Mouse (Mus musculus) neural tube, embryonic 13.5 days (tissue): ENCODE data around the gene March10. TPM values are rescaled to one million over a fixed set of nuclear protein-coding genes. Genes with fewer than 3 reads are reported as not detected.

Experiments used
- ATAC-seq: fragments of 200-750 bp; cut with Nextera tagmentation; 2 replicates; pipeline ENCODE4 v1.8.0; 2017; ENCODE audit warnings: low read depth, mild to moderate bottlenecking, moderate TSS enrichment, moderate library complexity
- H3K27ac ChIP-seq: fragments of 300-500 bp; sonication (generic); replicated peaks from 2 replicates; pipeline ENCODE4 v1.5.1; 2015; ENCODE audit warnings: moderate library complexity, mild to moderate bottlenecking, inconsistent platforms
- H3K27me3 ChIP-seq: fragments of 300-500 bp; sonication (generic); 2 replicates; pipeline ENCODE4 v1.6.1; 2015; ENCODE audit warnings: mild to moderate bottlenecking, inconsistent platforms
- H3K36me3 ChIP-seq: fragments of 300-500 bp; sonication (generic); 2 replicates; pipeline ENCODE4 v1.6.1; 2015; ENCODE audit warnings: mild to moderate bottlenecking, inconsistent platforms
- H3K4me1 ChIP-seq: fragments of 300-500 bp; sonication (generic); replicated peaks from 2 replicates; pipeline ENCODE4 v1.6.1; 2015; ENCODE audit warnings: inconsistent platforms
- H3K4me2 ChIP-seq: fragments of 300-500 bp; sonication (generic); 2 replicates; pipeline ENCODE4 v1.6.1; 2015; ENCODE audit warnings: inconsistent platforms, mild to moderate bottlenecking, moderate library complexity
- H3K4me3 ChIP-seq: fragments of 300-500 bp; sonication (generic); 2 replicates; pipeline ENCODE4 v1.5.1; 2015; ENCODE audit warnings: mild to moderate bottlenecking, inconsistent platforms
- H3K9ac ChIP-seq: fragments of 300-500 bp; sonication (generic); 2 replicates; pipeline ENCODE4 v1.6.1; 2015; ENCODE audit warnings: moderate library complexity, mild to moderate bottlenecking, inconsistent platforms
- H3K9me3 ChIP-seq: fragments of 300-500 bp; sonication (generic); 2 replicates; pipeline ENCODE4 v1.6.1; 2016; ENCODE audit warnings: inconsistent platforms
- WGBS: fragments of 180-500 bp; shearing (Covaris S2); methylation state at CpG from one replicate; pipeline ENCODE4 v1.1.7; 2015; 5-methylcytosine and 5-hydroxymethylcytosine counted together
- polyA plus RNA-seq: library from polyadenylated mRNA; unstranded; fragments of >200 nt; fragmentation: Nextera tagmentation; extraction: Ambion mirVana; gene quantifications from 2 replicates; pipeline ENCODE4 v1.2.1, GENCODE M21; 2015

Gene March10
- polyA plus RNA-seq, 1 experiment from 2014 or later = not detected

DNA sequence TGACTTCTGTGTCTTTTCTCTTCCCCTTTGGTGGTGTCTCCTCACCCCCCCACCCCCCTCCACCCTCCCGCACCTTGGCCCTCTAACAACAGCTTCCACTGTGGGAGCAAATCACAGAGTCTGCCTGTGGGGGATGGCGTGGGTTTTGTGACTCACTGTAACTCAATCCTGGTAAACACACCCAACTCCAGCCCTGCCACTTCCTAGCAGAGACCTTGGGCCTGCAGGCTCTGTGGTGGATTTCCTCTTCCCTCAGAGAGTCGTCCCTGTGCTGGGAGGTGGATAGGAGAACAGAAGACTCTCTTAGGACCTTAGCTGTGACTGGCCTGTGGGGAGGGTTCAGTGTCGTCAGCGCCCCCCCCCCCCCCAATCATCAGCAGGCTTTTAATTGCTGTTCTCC, 13.0 kb downstream of the March10 start:
- Histone ChIP-seq H3K4me3 (no peak overlapping the region), H3K27me3 (no peaks in the 10 kb centered on the region), H3K9me3 (no peaks in the 10 kb centered on the region), H3K4me2 (no peak overlapping the region), H3K9ac (no peak overlapping the region), H3K4me1 (no peaks in the 10 kb centered on the region; the same call in 1 of the 2 replicates), H3K36me3 (no peaks in the 10 kb centered on the region), H3K27ac (no peak overlapping the region)
- no peak for ATAC-seq
- 74% methylated on average over 5 of the region's 5 CpGs for WGBS

- Histone ChIP-seq H3K27me3 (no peaks in the 10 kb centered on the region), H3K9me3 (no peaks in the 10 kb centered on the region), H3K27ac (no peak overlapping the region), H3K4me2 (no peak overlapping the region), H3K4me3 (no peak overlapping the region), H3K4me1 (no peaks in the 10 kb centered on the region), H3K9ac (no peak overlapping the region), H3K36me3 (no peaks in the 10 kb centered on the region)
- 79% methylated on average over 7 of the region's 7 CpGs for WGBS
- ATAC-seq = no peak
These were observed 16.7 kb downstream of the March10 start for GRCm38 (mm10) chr11:105439796-105440195.

- H3K27me3 ChIP-seq = no peaks in the 10 kb centered on the region
- no peak for ATAC-seq
- no peak overlapping the region for H3K4me2 ChIP-seq
- H3K4me1 ChIP-seq = no peaks in the 10 kb centered on the region
- whole genome bisulfite sequencing = 82% methylated on average over 7 of the region's 7 CpGs
- H3K36me3 ChIP-seq = no peaks in the 10 kb centered on the region
- H3K9me3 ChIP-seq = no peaks in the 10 kb centered on the region
- H3K27ac ChIP-seq = no peak overlapping the region
- no peak overlapping the region for H3K9ac ChIP-seq
- no peak overlapping the region for H3K4me3 ChIP-seq
These were observed 17.6 kb downstream of the March10 start for GRCm38 (mm10) chr11:105438907-105439306.

DNA sequence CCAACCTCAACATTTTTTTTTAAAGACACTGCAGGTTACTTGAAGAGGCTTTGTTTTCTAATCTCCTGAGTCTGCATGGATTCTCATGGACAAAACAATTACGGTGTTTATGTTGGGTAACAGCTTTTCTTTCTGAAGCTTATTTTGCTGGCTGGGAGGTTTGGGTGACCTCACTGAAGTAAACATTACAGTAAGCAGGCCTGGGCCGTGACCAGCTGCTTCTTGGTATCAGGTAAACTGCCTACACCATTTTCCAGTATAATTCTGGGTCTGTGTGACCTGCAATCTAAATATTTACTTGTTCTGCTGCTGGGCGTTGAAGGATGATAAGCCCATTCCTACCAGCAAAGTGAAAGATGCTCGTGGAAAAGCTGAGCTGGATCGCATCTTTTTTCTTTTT, 30.1 kb downstream of the March10 start:
- no peaks in the 10 kb centered on the region for H3K36me3 ChIP-seq
- H3K4me3 ChIP-seq = no peak overlapping the region
- no peaks in the 10 kb centered on the region for H3K27me3 ChIP-seq
- no peak overlapping the region for H3K4me2 ChIP-seq
- H3K9ac ChIP-seq = no peak overlapping the region
- no peak overlapping the region for H3K27ac ChIP-seq
- ATAC-seq = no peak
- H3K9me3 ChIP-seq = no peaks in the 10 kb centered on the region
- 83% methylated on average over 5 of the region's 5 CpGs for WGBS
- H3K4me1 ChIP-seq = no peaks in the 10 kb centered on the region

GRCm38 (mm10) chr11:105424643-105425042, 31.9 kb downstream of the March10 start:
- Histone ChIP-seq H3K9me3 (no peaks in the 10 kb centered on the region), H3K9ac (no peak overlapping the region), H3K4me1 (no peaks in the 10 kb centered on the region), H3K4me3 (no peak overlapping the region), H3K36me3 (no peaks in the 10 kb centered on the region), H3K27ac (no peak overlapping the region), H3K4me2 (no peak overlapping the region), H3K27me3 (no peaks in the 10 kb centered on the region)
- 88% methylated on average over 4 of the region's 4 CpGs for WGBS
- ATAC-seq = no peak

DNA sequence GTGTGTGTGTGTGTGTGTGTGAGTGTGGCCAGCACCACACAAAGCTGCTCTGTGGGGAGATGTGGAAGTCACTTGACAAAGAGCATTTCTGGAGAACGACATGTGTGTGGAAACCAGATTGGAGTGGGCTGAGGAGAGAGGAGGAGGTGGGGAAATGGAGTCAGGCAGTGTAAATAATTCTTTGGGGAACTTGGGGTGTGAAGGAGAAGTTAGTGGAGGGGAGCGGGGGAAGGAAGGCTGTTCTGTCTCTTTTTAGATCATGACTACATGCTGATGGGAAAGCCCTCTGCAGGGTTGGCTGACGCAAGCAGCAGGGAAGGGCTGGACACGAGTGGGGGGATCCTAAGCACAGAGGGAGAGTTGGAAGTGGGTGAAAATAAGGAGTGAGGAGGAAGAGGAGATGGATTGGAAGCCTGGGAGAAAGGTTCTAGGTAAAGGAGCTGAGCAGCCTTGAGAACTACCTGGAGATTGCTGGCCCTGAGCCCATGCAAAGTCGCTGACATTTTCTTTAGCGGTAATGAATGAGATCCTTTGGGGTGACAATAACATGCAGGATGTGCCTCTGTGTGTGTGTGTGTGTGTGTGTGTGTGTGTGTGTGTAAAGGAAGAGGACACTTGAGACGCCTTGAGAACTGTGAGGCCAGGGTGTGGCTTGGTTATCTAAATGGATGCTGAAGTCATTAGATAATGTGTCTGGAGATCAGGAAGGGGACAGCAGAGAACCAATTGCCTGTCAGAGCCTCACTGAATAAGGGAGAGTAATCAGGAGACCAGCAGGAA, 35.7 kb downstream of the March10 start:
- Histone ChIP-seq H3K4me2 (no peak overlapping the region), H3K36me3 (no peaks in the 10 kb centered on the region), H3K27me3 (no peaks in the 10 kb centered on the region), H3K4me3 (no peak overlapping the region), H3K27ac (no peak overlapping the region), H3K9ac (no peak overlapping the region), H3K9me3 (no peaks in the 10 kb centered on the region), H3K4me1 (no peaks in the 10 kb centered on the region)
- ATAC-seq = no peak
- WGBS = 79% methylated on average over 7 of the region's 7 CpGs

DNA sequence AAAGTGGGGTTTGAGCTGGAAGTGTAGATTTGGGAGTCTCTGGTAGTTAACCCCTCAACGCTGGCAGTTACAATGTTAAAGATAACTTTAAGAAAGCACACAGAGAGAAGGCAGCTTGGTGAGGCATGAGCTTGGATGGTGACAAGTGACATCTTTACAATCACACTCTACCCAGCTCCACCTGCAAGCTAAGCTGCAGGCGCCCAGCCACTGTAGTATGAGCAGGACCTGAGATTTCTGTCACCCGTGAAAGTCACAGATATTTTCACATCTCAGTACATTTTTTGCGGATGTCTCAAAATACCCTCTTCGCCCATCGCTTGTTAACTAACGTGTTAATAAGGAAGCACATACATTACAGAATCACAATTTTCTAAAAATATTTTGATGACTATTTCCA, 36.6 kb downstream of the March10 start:
- Histone ChIP-seq H3K9ac (no peak overlapping the region), H3K4me1 (no peaks in the 10 kb centered on the region), H3K4me3 (no peak overlapping the region), H3K27ac (no peak overlapping the region), H3K36me3 (no peaks in the 10 kb centered on the region), H3K9me3 (no peaks in the 10 kb centered on the region), H3K4me2 (no peak overlapping the region), H3K27me3 (no peaks in the 10 kb centered on the region)
- 87% methylated on average over 7 of the region's 7 CpGs for WGBS
- ATAC-seq = no peak

DNA sequence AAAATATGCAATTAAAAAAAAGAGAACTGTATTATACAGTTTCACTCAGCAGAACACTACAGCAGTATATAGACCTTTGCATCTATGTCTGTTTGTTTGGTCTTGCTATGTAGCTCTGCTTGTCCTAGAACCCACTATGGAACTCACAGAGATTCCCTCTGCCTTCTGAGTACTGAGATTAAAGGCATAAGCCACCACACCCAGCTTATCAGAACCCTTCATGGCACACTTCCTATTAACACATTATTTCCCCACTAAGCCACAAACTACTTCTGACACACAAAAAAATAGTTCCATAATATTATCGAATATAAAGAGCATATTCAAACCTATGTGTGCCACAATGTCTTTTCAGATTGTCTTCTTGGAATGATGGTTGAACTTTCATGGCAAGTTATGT, 42.5 kb downstream of the March10 start:
- no peak overlapping the region for H3K4me3 ChIP-seq
- H3K9ac ChIP-seq = no peak overlapping the region
- ATAC-seq = no peak
- H3K4me2 ChIP-seq = no peak overlapping the region
- no peaks in the 10 kb centered on the region for H3K9me3 ChIP-seq
- no peaks in the 10 kb centered on the region for H3K27me3 ChIP-seq
- 83% methylated on average over 1 of the region's 1 CpGs for WGBS
- no peak overlapping the region for H3K27ac ChIP-seq
- H3K4me1 ChIP-seq = 0 out of 2 replicates have a peak, but pooled peaks cover 8% of the 10 kb centered on the region
- no peaks in the 10 kb centered on the region for H3K36me3 ChIP-seq

DNA sequence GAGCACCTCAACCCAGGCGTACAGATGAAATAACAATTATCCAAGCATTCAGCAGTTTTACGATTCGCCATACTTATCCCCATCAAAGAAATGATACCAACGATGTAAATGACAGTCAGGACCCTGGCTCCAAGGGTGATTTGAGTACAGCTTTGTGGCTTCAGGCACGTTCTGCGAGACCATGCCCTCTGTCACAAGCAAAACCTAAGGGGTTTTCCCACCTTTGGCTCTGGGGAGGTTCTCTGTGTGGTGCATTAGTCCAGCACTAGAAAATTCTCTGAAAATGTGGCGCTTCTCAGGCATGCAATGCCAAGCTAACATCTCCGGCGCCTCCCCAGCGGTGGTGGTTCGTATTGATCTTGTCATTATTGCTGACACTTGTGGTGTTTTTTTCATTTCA, 47.1 kb downstream of the March10 start:
- H3K9ac ChIP-seq = no peak overlapping the region
- no peak overlapping the region for H3K4me3 ChIP-seq
- H3K36me3 ChIP-seq = no peaks in the 10 kb centered on the region
- WGBS = 72% methylated on average over 11 of the region's 11 CpGs
- H3K27ac ChIP-seq = no peak overlapping the region
- no peaks in the 10 kb centered on the region for H3K9me3 ChIP-seq
- no peak overlapping the region for H3K4me2 ChIP-seq
- H3K4me1 ChIP-seq = peaks cover 25% of the 10 kb centered on the region; the same call in 1 of the 2 replicates
- ATAC-seq = no peak
- H3K27me3 ChIP-seq = no peaks in the 10 kb centered on the region

DNA sequence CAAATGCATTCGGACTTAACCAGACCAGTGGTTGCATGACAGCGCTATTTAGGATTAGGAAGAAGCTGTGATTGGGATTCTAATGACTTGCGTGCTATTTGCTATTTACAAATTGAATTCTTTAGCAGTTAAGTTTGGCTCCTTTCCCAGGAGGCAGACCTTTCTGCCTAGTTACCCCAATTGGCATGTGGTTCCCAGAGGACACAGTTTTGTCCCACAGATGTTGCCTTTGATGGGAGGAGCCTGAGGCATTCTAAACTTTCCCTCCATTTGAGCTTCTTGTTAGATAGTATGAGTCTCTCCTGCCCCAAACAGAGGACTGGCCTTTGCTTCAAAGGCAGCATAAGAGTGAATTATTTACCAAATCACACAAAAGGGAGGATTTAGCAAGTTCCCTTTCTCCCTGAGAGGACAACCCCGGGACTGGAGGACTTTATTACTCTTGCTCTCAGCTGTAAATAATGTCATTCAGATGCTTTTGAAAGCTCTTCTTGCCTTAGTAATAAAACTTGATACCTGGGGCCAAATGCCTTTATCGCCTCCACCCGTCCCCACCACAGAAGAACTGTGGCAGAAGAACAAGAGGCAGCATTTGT, 48.6 kb downstream of the March10 start:
- H3K27ac ChIP-seq = no peak overlapping the region
- 19% methylated on average over 6 of the region's 6 CpGs for WGBS
- H3K4me3 ChIP-seq = no peak overlapping the region
- no peaks in the 10 kb centered on the region for H3K9me3 ChIP-seq
- H3K36me3 ChIP-seq = no peaks in the 10 kb centered on the region
- H3K4me2 ChIP-seq = no peak overlapping the region
- H3K27me3 ChIP-seq = no peaks in the 10 kb centered on the region
- no peak for ATAC-seq
- peaks cover 25% of the 10 kb centered on the region; the same call in 1 of the 2 replicates for H3K4me1 ChIP-seq
- no peak overlapping the region for H3K9ac ChIP-seq

DNA sequence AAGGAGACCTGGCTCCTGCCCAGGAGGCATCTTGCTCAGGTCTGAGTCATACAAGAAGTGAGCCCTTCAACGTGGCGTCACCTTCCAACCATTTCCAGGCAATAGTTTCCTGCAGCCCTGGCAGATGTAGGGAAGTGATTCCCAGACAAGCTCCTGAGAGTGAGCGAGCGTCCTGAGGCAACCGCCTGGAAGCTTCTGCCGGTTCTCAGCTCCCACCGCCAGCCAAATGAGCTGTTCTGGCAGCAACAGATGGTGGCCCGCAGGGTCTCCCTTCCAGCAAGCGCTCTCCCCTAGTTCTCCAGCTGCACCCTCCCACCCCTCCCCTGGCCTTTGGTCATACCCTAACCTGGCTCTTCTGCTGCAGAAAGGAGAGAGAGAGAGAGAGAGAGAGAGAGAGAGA, 54.2 kb downstream of the March10 start:
- H3K4me3 ChIP-seq = no peak overlapping the region
- ATAC-seq = no peak
- peaks cover 4% of the 10 kb centered on the region; the same call in 1 of the 2 replicates for H3K4me1 ChIP-seq
- H3K9ac ChIP-seq = no peak overlapping the region
- 57% methylated on average over 9 of the region's 9 CpGs for WGBS
- no peaks in the 10 kb centered on the region for H3K9me3 ChIP-seq
- no peak overlapping the region for H3K27ac ChIP-seq
- no peaks in the 10 kb centered on the region for H3K27me3 ChIP-seq
- no peaks in the 10 kb centered on the region for H3K36me3 ChIP-seq
- no peak overlapping the region for H3K4me2 ChIP-seq

GRCm38 (mm10) chr11:105390290-105390689, 66.2 kb downstream of the March10 start:
- Histone ChIP-seq H3K4me2 (no peak overlapping the region), H3K27ac (no peak overlapping the region), H3K9ac (no peak overlapping the region), H3K4me1 (peaks cover 15% of the 10 kb centered on the region), H3K9me3 (no peaks in the 10 kb centered on the region), H3K36me3 (no peaks in the 10 kb centered on the region), H3K4me3 (no peak overlapping the region), H3K27me3 (no peaks in the 10 kb centered on the region)
- WGBS = 86% methylated on average over 7 of the region's 7 CpGs
- no peak for ATAC-seq

DNA sequence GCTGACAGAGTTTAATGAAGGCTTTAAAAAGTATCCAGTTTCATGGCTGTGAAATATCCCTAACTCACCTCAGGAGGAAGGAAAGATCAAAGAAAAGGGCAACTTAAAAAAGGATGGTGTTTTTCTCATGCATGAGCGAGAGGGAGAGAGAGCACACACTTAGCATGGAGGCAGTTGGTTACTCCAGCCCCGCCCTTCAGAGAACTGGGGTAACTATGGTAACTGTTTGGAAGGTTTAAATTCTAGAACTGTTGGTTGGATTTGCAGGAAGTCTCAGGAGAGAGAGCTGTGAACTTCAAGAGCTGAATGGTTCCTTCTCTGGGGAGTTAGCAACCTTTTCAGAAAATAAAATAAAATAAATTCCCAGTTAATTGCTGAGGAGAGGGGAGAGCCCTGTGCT, 67.9 kb downstream of the March10 start:
- Histone ChIP-seq H3K4me2 (no peak overlapping the region), H3K9ac (no peak overlapping the region), H3K9me3 (no peaks in the 10 kb centered on the region), H3K27me3 (no peaks in the 10 kb centered on the region), H3K27ac (no peak overlapping the region), H3K36me3 (no peaks in the 10 kb centered on the region), H3K4me1 (peaks cover 15% of the 10 kb centered on the region), H3K4me3 (no peak overlapping the region)
- ATAC-seq = no peak
- 35% methylated on average over 2 of the region's 2 CpGs for WGBS
